Mouse (Mus musculus) 3T3-L1 (cell line): ENCODE measurements around the gene Amdhd2.
"Not testable (repeated sequence)": the region's sequence is repeated elsewhere in the genome, so short reads cannot be mapped to it uniquely, and the experiment has no call there.

Source experiments
- DNase-seq: peaks from one replicate; pipeline ENCODE4 v3.0.0-alpha.2; 2015; ENCODE audit warnings: low read depth, low spot score

Amdhd2 gene

DNA sequence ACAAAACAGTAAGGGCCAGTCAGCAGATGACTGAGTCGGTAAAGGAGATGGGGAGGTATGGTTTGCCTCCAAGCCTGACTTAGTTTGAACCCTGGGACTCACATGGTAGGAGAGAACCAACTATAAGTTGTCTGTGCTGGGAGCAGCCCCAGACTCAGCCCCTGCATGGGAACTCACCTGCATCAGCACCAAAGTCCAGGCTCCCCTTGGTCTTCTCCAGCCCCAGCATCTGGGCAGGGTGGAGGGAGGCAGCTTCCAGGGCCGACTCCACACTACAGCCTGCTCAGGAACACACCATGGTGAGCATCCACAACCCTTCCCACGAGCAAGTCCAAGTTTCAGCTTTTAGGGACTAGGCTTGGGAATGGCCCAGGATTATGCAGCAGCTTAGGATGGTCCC lies 7.2 kb downstream of the Amdhd2 start:
- no peak for DNase-seq

DNA sequence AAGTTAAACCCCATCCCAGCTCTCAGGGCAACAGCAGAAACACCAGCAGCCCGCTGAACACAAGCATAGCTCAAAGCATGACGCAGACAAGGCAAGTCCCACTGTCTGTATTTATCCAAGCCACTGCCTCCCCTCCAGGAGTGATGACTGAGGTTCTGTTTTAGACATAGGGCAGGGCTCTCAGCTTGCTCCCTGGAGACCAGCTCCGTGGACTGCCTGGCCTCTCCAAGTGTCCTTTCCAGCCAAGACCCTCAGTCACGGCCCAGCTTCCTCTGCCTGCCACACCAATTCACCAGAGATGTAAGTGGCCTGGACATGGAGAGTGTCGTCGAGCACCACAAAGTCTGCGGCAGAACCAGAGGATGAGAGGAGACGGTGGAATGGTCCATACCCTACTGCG lies 7.8 kb downstream of the Amdhd2 start:
- no peak for DNase-seq

DNA sequence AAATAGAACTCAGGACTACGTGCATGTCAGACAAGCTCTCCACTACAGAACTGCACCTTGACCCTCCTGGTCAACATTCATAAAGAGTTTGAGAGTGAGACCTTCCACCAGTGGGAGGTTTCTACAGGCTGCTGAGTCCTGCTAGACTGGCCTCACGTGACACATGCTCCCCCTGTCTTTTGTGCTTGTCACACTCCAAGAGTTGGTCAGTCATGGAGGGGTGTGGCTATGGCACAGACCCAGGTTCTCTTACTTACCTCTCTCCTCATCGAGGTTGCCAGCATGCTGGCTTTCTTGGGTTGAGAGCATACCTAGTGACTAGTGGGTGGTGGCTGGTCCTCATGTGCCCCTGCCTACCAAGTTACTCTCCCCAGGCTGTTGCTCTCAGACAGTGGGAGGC lies 9.1 kb downstream of the Amdhd2 start:
- DNase-seq: no peak

DNA sequence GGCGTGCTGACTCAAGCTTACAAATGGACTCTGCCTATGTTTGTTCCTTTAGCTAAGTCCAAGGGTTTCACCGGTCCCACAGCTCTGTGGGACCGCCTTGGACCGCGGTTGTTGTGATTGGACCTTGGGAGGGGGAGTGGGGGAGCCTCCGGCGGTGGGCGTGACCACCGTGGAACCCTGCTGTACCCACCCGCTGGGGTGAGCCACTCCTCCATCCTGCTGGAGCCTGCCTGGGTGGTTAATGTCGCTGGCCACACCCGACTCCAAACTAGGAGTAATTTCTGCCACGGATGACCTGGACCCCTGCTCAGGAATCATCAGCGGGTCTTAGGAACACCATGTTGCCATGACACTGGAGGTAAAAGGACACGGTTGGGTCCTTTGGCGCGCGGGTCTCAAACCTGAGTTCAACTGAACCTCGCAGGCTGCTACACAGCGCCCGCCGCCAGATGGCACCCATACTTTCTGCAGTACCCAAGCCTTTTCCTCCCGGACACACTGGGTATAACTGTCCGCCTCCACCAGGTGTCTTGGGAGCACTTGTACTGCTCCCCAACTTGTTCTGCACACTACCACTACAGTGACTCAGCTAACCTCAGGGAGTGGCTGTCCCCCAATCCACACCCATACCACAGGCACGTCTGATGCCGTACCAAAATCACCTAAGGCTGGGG lies 11.5 kb downstream of the Amdhd2 start:
- peak; percentile 94 for DNase-seq

DNA sequence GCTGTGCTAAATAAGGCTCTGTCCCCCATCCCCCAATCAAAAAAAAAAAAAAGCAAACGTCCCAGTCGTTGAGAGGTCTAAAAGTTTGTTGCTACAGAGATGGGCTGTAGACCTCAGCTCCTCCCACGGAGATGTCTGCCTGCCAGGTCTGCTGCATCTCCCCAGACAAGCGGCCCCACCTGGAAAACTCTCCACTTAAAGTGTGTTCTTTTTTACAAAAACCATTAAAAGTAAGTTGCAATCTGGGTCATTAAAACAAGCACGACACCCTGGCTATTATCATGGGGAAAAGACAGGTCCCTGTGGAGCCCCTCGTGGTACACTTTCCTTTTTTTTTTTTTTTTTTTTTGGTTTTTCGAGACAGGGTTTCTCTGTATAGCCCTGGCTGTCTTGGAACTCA lies 12.2 kb downstream of the Amdhd2 start:
- no peak for DNase-seq

DNA sequence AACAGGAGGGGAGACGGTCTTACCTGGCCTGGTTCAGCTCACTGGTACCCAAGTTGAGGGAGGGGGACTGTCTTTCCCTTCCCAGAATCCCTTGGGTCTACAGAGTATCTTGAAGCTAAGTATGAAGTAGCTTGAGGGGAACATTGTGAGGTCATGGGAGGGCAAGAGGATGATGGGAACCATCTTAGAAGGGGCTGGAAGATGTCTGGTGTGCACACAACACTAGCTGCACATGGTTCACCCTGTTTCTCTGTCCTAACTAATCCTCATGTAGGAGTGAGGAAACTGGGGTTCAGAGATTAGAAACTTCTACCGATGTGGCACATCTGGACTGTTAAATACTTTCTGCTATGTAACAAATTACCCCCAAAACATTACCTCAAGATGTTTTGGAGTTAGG lies 12.7 kb downstream of the Amdhd2 start, which contains the start of gene Pdpk1:
Gene Pdpk1 (minus strand): TSS at position 101 of the 400 bp plus-strand sequence.
- DNase-seq: no peak

DNA sequence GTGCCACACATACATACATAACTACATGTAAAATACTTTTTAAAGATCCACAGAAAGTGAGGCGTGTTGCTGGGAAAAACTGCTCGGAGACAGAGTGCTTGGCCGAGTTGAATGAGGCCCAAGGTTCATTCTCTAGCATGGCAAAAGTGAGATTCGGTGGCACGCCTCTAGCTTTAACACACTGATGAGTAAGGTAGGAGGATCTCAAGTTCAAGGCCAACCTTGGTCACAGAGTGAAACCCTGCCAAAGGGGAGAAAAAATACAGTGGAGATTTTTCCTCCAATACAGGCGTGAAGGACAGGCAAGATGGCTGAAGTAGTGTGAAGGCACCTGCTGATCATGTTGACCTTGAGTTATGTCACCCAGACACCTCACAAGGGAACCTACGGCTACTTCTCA lies 14.1 kb downstream of the Amdhd2 start:
- no peak for DNase-seq

DNA sequence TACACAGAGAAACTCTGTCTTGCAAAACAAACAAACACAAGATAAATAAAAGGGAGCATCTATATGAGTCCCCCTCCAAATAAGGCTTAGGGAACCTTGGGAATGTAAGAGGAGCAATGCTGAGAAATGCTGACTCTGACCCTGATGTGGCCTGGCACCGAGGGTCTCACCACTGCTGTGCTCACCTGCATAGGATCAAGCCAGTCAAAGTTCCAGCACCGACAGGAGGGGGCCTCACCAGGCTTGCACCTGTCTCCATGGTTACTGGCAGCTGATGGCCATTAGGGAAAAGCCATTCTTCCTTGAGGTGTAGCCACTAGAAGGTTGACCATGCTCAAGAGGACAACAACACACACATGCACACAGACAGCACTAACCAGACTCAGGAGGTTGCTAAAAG lies 20.7 kb downstream of the Amdhd2 start:
- no peak for DNase-seq

DNA sequence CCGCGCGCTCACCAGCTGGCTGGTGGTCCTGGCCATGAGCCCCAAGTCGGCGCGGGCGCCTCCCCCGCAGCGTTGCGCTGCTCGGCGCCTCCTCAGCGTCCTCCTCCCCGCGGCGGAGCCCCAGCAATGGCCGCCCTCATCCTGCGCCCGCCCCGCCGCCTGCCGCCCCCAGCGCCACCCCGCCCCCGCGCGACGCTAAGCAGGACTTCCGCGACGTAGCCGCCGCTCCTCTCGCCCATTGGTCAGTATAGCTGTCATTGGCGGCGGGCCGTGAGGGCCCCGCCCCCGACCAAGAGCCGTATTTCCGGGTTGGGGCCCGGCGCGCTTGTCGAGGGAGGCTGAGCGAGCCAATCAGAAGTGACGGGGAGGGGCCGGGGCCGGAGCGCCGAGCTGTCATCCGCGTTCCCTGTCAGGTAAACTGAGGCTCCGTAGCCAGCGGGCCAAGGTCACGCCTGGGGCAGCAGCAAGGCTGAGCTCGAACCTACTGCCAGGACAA lies 22.1 kb downstream of the Amdhd2 start:
- DNase-seq: peak; percentile 95

DNA sequence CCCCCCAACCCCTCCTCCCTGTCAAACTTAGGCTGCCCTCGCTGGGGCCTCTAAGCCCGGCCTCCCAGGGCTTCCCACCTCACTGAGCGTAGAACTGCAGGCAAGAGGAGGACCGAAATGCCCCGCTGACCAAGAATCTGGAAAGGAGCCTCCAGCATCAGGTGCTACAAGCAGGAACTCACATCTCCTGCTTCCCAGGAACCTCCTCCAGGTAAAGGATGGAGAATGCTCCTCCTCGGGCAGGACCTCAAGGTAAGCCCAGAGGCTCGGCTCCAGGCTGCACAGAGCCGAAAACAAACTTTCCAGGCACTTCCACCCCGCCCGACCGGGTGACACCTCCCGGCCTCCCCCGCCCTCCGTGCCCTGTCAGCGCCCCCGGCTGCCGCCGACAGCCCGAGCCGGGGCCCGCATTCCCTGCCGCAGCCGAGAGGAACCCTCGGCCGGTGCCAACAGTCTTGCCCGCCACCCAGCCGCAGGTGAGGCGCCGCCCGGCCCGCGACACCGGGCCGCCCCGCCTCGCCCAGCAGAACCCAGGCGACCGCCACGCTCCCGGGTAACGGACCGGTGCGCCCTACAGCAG lies 22.6 kb downstream of the Amdhd2 start:
- peak; percentile 57 for DNase-seq

DNA sequence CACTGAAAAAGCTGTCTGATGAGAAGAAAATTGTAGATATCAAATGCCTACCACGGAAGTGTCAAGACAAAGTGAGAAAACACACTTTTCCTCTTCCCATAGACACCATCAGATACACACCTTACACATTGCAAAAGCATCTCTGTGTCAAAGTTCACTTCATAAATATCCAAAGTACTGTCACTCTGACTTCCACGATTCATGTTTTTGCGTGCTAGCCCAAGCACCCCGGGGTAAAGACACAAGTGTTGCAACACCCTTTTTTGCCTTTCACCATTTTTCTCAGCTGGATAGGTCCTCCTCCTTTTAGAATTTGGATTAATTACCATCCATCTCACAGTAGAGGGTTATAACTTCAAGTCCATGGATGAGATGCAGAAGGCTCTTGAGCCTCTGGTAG lies 23.6 kb downstream of the Amdhd2 start:
- no peak for DNase-seq

DNA sequence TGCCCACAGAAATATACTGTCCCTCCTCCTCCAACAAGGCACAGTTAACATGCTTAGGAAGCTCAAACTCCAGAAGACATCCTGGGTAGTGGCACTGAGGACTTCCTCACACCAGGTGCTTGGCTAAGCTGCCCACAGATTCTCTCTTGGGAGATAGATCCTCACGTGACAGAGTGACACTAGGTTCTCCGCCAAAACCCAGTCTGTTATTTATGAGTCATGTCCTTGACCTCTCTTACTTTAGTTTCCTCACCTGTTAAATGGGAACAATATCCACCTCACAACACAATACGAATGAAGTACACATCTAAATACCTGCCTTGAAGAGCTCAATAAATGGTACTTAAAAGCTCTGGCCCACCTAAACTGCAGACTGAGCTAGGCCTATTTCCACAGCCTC lies 24.3 kb downstream of the Amdhd2 start:
- no peak for DNase-seq

DNA sequence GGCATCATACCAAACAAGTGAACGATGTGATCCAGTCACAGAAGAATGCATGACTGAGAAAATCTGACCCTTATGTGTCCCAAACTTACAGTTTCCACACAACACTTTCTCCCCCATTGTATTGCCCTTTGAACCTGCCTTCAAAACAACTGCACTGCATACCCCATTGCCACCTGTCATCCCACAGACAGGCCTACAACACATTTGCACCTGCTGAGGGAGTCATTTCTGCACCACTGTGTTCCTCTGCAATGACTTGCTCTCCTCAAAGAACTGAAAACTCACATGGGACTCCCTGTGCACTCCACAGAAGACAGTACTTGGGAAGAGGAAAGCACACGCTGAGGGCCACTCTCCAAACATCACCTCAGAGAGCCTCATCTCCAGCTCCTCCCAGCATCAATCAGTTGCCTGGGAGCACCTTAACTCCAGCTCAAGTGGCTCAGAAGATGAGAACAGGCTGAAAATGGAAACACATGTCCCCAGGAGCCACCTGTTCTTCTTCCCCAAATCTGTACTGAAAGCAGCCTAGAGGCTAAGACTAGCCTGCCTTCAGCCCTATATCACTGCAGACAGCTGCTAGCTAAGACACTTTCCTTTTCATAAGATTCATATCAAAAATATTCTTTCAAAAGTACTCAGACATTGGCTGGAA lies 26.2 kb downstream of the Amdhd2 start:
- no peak for DNase-seq

DNA sequence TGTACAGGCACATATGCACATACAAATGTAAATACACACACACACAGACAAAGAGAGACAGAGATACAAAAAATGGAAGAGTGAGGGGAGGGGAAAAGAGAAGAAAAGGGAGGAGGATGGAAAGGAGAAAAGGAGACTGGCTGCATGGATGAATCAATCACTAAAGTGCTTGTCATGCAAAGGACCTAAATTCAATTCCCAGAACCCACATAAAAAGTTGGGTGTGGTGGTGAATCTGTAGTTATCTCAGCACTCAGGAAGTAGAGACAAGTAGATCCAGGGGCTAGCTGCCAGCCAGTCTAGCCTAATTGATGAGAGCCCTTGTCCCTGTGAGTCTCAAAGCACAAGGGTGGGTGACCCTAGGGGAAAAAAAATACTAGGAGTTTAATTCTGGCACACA lies 29.5 kb downstream of the Amdhd2 start:
- no peak for DNase-seq

DNA sequence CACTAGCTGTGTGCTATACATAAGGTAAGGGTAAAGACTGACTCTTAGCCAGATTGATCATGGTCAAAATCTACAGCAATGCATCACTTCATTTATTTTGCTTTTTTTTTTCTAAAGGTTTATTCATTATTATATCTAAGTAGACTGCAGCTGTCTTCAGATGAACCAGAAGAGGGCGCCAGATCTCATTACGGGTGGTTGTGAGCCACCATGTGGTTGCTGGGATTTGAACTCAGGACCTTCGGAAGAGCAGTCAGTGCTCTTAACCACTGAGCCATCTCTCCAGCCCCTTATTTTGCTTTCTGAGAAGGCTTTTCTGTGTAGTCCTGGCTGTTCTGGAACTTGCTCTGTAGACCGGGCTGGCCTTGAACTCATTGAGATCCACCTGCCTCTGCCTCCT lies 30.6 kb downstream of the Amdhd2 start:
- DNase-seq: not testable (repeated sequence)

DNA sequence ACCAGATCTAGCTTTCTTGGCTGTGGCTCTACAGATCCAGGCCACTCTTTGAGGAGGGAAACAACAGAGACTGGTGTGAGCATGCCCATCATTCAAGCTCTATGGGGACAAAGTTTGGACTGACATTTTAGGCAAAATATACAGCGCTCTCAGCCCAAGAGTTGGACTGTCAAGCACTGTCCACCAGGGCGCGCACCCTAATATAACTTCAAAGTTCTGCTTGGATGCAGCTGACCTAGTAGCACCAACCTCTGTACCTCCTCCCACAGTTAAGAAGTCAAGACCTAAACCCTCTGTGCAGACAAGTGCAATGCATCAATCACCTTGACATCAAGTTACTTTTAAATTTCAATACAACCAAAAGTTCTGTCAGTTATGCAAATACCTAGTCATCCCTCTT lies 32.0 kb downstream of the Amdhd2 start:
- no peak for DNase-seq

DNA sequence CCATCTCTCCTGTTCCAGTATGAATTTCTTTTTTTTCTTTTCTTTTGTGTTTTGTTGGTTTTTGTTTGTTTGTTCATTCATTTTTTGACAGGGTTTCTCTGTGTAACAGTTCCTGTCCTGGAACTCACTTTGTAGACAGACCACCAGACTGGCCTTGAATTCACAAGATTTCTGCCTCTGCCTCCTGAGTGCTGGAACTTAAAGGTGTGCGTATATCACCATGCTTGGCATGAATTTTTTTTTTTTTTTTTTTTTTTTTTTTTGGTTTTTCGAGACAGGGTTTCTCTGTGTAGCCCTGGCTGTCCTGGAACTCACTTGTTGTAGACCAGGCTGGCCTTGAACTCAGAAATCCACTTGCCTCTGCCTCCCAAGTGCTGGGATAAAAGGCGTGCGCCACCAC lies 34.3 kb downstream of the Amdhd2 start:
- not testable (repeated sequence) for DNase-seq

DNA sequence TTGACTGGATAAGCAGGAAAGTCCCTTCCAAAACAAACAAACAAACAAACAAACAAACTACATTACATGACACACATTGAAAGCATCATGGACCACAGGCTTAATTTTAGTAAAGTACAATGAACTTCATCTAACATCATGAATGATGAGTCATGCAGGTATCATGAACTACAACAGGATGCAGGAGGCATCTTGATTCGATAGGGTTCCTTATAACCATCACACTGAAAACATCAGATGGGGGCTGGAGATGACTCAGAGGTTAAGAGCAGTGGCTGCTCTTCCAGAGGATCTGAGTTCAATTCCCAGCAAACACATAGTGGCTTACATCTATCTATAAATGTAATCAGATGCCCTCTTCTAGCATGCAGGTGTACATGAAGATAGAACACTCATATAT lies 36.0 kb downstream of the Amdhd2 start:
- DNase-seq: no peak

DNA sequence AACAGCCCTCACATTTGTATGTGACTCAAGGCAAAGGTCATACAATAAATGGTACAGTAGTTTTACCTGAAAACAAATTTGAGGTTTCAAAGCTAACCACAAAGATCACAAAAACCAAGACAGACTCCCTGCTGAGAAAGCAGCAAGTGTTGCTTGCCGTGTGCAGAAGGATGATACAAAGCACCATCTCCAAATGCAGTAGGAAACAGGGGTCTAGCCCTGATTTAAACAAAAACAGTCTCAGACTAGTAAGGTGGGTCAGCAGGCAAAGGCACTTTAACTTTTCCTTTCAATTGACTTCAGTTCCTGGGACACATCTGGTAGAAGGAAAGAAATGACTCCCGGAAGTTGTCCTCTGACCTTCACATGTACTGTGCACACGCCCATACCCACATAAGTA lies 36.8 kb downstream of the Amdhd2 start:
- no peak for DNase-seq

DNA sequence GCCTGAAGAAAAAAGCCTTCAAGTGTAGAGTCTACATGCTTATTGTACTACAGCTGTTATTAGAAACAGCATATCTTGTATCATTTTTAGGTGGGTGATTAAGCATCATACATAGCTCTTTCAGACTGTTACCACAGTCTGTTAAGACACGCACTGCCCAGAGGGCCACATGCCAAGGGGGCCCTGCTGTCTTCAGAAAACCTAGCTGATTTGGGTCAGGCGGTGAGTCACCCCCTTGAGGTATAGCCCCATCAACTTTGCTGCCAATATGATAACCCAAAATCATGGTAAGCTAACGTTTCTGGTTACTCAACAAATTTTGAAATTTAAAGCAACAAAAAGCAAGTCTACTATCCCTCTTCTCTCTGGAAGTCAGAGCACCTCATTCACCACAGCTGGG lies 44.1 kb downstream of the Amdhd2 start:
- DNase-seq: peak; percentile 90

DNA sequence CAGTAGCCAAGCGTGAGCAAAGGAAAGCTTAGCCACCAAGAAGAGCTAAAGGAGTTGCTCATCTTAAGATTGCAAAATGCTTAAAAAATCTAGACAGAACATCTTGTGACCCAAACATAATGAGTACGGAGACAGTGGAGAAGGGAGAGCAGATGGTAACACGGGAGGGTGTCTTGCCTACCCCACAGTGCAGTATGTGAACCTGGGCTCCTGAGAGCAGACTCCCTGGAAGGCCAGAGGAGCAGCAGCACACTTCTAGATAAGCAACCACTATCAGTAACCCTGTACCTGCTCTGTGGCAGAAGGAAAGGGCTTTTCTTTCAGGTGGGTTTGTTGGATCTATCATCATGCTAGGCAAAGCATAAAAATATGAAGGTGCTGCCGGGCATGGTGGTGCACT lies 50.5 kb downstream of the Amdhd2 start:
- DNase-seq: no peak

DNA sequence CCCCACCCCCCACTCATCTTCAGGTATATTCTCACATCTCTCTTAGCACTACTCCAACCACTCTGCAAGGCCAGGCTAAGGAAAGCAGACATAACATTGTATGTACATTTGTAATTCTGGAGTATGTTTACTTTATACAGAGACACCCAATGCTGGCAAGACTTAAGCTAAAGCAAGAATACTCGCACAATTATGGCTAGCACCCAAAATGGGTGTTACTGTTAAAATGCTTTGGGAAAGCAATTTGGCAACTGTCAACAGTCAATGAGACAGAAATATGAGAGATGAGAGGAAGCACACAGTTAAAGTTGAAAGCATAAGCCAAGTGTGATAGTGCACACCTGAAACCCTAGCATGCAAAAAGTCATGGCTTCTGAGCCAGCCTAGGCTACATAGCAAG lies 52.3 kb downstream of the Amdhd2 start:
- DNase-seq: no peak

DNA sequence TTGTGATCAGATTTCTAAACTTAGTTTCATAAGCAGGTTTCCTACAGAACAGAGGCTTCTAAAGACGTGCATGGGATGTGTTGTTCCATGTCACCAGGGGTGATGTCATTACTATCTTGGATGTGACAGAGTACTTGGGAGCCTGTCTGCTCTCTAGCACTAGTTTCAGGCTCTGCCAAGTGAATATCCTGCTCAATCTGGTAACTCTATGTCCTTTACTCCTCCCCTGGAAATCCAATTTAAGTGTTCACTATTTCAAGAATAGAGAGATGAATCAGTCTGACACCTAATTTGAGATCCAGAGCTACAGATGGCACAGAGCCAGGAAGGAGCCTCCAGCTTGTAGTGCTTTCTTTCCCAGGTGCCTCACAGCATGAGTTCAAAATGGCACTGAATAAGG lies 54.7 kb downstream of the Amdhd2 start:
- DNase-seq: no peak
